Mouse (Mus musculus) urinary bladder, adult 18-20 months (tissue): Measurements from ENCODE around the gene Ifna2.

Source experiments
- DNase-seq, 2 experiments: peaks; one replicate each; pipeline ENCODE4 v3.0.0; 2022; ENCODE audit warnings: low spot score in 2 of 2, mixed read lengths in 2 of 2

Ifna2 gene

DNA sequence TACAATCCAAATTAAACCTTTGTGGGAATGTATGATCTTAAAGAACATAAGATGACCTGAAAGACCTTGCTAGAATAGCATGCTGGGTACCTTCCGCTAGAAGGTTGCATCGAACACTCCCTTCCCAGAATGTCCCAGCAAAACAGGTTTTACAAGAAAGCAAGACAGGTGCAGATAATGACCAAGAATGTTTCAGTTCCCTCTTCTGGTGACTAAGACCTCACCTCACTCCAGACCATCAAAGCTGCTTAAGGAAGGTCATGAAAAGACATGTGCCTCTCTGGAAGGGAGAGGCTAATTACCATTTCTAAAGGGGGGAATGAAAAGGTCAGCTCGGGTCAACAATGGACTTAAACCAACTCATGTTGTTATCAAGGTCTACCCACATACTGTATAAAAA, 30.1 kb downstream of the Ifna2 start:
- no peak for DNase-seq

- no peak for DNase-seq
Measured at GRCm38 (mm10) chr4:88644359-88644758, 39.4 kb downstream of the Ifna2 start, which contains the start of gene Ifna13. TSS of gene Ifna13 (minus strand) at chr4:88644459.

DNA sequence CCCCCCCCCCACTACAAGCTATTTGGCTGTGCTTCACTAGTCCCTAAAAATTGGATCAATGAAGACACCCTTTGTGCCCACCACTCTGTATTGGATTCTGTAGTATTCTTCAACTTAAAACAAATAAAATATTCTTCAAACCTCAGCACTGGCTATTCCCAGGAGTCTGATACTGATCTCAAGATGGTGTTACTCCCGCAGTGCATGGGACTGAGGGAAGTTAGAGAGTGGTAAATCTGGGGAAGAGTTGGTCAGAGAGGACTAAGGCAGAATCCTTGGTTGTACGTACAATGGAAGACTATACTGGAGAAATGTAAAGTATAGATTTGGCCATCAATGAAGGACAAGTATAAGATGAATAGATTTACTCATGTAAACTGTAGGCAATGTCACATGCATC, 41.2 kb downstream of the Ifna2 start:
- no peak for DNase-seq

DNA sequence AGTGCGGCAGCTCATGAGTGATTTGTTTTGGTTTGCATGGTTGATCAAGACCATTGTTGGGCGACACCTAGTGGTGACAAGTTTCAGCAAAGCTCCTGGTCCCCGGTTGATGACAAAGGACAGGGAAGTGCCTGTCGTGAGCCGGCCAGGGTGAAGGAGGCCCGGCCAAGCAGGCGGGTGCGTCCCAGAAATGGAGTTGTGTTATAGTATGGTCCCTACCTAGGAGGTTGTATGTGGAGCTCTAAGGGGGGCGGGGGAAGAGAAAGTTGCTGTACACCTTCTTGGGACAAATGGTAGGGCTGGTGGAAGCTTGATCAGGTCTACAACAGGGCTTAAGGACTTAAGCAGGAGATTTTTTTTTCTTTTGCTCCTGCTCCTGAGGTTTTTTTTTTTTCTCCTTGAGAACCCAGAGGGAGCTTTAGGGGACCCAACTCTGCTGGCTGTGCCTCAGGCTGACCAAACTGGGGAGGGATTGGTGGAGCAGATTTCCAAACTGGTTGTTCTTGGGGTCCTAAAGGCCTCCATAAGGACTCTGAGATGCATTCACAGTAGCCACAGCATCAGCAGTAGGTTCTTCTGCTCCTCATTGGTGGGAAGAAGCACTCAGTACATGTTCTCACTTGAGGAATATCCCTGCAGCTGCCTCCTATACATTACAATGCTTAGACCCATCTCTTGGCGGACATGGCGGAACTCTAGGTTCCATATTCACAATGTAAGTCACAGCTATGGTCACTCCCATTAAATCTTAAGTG, 42.5 kb downstream of the Ifna2 start:
- peak; percentile 80 to 96 for DNase-seq

DNA sequence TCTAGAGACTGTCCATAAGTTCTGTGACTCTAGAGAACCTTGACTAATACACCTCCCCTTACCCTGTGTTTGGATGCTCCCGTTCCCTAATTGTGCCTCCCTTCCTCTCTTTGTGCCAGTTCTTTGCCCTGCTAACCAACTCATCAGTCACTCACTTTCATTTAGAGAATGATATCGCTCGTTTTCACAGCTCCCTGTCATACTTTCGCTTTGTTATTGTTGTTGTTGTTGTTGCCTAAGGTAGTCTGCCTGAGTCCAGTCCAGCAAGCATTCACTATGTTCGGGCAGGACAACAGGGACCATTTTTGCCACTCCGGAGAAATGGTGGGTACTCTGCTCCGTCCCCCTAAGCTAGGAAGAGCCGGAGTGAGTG, 43.0 kb downstream of the Ifna2 start:
- no peak for DNase-seq

DNA sequence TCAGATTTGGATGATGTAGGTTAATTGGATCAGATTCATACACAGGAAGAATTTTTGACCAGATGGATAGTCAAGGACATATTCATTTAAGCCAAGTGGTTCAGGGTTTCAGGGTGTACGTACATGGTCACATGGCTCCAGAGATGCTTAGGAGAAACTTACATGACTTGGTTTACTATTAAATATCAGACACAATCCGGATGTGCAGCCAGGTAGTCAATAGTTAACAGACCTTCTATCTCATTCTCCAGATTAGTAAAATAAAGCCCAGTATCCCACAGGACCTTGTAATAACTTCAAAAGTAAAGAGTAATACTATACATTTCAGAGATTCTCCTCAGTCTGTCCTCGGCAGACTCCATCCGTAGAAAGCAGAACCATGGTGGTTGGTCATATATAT, 49.4 kb downstream of the Ifna2 start, which contains the start of gene C87499:
Gene C87499 (minus strand): TSS at position 101 of the 400 bp plus-strand sequence.
- no peak for DNase-seq
